ENCODE assay signal across 17 mouse cellular contexts in genomic region chr3:126245834-126246233, GRCm38 (mm10).
"Had no signal": no experiment of that assay in that cellular context is flagged by ENCODE, and none has a peak within 500 bp of the region (broad histone marks: within the 10 kb centered on the region; RNA-seq: fewer than 3 reads in every experiment).

No protein-coding gene starts in this region.

- ATAC-seq: hindbrain, postnatal 0 days; intestine, embryonic 16.5 days; liver, embryonic 12.5 days had no signal

- DNase-seq: gastrocnemius, postnatal 14 days; gastrocnemius, postnatal 36 days; heart, adult 11 months; heart, adult 2 months; heart, postnatal 14 days; heart, postnatal 36 days; kidney, adult 11 months; kidney, adult 2 months; kidney, adult 9 months; kidney, postnatal 14 days; kidney, postnatal 36 days; layer of hippocampus, adult 9-11 months; layer of hippocampus, postnatal 36 days; left cerebral cortex, postnatal 4 days had no signal
